Mouse (Mus musculus): ENCODE measurements around the gene Chrm4. TPM values are rescaled to one million over a fixed set of nuclear protein-coding genes. Genes with fewer than 3 reads are reported as not detected.

Gene Chrm4
- polyA plus RNA-seq, 1 experiment, result 0.55 TPM

DNA sequence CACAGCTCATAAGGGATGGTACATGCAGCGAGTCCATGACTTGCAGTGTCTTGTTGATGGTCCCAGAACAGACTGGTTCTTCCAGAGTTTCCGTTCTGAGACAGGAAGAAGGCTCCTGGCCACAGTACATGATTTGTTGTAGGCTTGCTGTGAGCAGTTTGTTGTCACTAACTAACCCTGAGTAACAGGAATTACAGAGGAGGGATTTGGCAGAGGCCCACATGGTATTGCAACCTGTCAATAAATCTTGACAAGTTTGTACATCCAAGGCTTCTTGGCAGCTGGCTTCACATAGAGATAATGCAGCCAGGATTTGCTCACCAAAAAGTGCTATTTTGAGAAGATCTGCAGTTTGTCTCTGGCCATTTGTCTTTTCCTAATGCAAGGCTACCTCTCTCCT is 20.9 kb upstream of the Chrm4 start:
- Histone ChIP-seq H3K4me3 (ENCODE audit: insufficient read depth, poor library complexity, severe bottlenecking) (no peak overlapping the region), H3K36me3 (ENCODE audit: control insufficient read depth, insufficient read depth) (peaks cover 36% of the 10 kb centered on the region), H3K79me3 (ENCODE audit: low read depth) (no peaks in the 10 kb centered on the region), H3K79me2 (ENCODE audit: control insufficient read depth, insufficient read depth) (no peaks in the 10 kb centered on the region), H3ac (ENCODE audit: control insufficient read depth, insufficient read length, low read depth) (no peak overlapping the region), H3K27me3 (ENCODE audit: control insufficient read depth, insufficient read depth, insufficient read length) (no peaks in the 10 kb centered on the region)
- TF ChIP-seq FOSL1 (IDR thresholded peaks at IDR 0.05; ENCODE audit: insufficient read depth, low read length, poor library complexity, severe bottlenecking) (no peak), CTCF (IDR thresholded peaks at IDR 0.05; ENCODE audit: control insufficient read depth, insufficient read depth, insufficient read length) (no peak), USF1 (IDR thresholded peaks at IDR 0.05; ENCODE audit: low read depth) (no peak)

DNA sequence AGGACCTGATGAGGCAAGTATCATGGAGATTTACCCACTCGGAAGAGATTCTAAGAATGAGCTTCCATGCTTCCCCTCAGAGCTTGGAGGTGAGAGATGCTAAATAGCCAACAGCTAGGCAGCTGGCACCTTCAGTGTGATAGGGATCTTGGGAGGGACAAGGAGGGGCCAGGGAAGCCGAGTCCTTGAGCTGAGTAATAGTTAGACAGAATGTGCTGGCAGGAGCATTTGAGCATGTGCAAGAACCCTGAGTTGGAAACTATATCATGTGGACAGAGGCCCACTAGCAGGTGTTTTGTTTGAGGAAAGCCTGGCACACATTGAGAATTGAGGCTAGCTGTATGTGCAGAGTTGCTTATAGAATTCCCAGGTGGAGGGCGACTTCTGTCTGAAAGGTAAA is 14.4 kb upstream of the Chrm4 start:
- H3K4me3 ChIP-seq (ENCODE audit: insufficient read depth, poor library complexity, severe bottlenecking), result no peak overlapping the region
- no peaks in the 10 kb centered on the region for H3K27me3 ChIP-seq (ENCODE audit: control insufficient read depth, insufficient read depth, insufficient read length)
- no peak for TF ChIP-seq MAX (IDR thresholded peaks at IDR 0.05)
- H3ac ChIP-seq (ENCODE audit: control insufficient read depth, insufficient read length, low read depth), result no peak overlapping the region
- H3K79me3 ChIP-seq (ENCODE audit: low read depth), result no peaks in the 10 kb centered on the region
- H3K79me2 ChIP-seq (ENCODE audit: control insufficient read depth, insufficient read depth), result no peaks in the 10 kb centered on the region
- peaks cover 58% of the 10 kb centered on the region for H3K36me3 ChIP-seq (ENCODE audit: control insufficient read depth, insufficient read depth)

DNA sequence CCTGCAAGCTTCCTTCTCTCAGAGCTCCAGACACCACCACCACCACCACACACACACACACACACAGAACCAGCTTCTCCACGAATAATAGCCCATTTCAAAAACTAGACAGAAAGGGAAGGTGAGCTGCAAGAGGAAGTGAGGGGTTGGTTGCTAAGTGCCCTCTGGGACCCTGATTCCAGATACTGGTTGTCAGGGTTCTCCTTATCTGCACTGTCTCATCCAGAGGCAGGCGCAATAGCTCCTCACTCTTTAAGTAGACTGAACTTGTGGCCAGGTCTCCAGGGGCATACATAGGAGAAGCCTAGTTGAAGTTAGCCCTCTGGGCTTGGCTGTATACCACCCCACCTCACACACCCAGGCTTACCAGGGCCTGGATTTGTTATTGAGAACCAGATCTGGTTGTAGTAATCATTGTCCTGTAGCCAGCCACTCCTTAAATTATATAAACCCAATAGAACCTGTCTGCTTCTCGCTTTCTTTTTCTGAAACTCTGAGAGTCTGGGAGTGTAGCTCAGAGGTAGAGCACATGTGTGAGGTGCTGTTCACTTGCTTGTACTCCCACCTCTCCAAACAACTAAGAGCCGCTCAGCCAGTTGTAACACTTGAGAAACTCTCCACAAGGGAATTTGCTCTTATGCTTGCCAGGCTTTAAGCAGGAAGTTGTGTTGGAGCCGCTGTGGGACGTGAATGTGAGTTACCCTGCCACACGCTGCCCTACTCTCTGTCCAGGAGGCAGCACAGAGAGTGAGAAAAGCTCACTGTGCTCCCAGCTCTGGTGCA is 13.5 kb upstream of the Chrm4 start:
- H3K79me3 ChIP-seq (ENCODE audit: low read depth), result no peaks in the 10 kb centered on the region
- H3K79me2 ChIP-seq (ENCODE audit: control insufficient read depth, insufficient read depth), result no peaks in the 10 kb centered on the region
- TF ChIP-seq MAX (IDR thresholded peaks at IDR 0.05), result no peak
- no peak for TF ChIP-seq CTCF (IDR thresholded peaks at IDR 0.05; ENCODE audit: control insufficient read depth, insufficient read depth, insufficient read length)
- TF ChIP-seq USF1 (IDR thresholded peaks at IDR 0.05; ENCODE audit: low read depth), result no peak
- TF ChIP-seq MYOD1 (IDR thresholded peaks at IDR 0.05; ENCODE audit: control insufficient read depth, insufficient read length, low read depth), result no peak
- no peak for TF ChIP-seq MYOG (IDR thresholded peaks at IDR 0.05; ENCODE audit: control insufficient read depth, extremely low read depth, insufficient read length)
- no peak for TF ChIP-seq CEBPB (IDR thresholded peaks at IDR 0.05; ENCODE audit: low read depth)
- no peak for TF ChIP-seq FOSL1 (IDR thresholded peaks at IDR 0.05; ENCODE audit: insufficient read depth, low read length, poor library complexity, severe bottlenecking)
- H3K36me3 ChIP-seq (ENCODE audit: control insufficient read depth, insufficient read depth), result peaks cover 57% of the 10 kb centered on the region
- H3K27me3 ChIP-seq (ENCODE audit: control insufficient read depth, insufficient read depth, insufficient read length), result no peaks in the 10 kb centered on the region
- no peak overlapping the region for H3K4me3 ChIP-seq (ENCODE audit: insufficient read depth, poor library complexity, severe bottlenecking)
- H3ac ChIP-seq (ENCODE audit: control insufficient read depth, insufficient read length, low read depth), result no peak overlapping the region

DNA sequence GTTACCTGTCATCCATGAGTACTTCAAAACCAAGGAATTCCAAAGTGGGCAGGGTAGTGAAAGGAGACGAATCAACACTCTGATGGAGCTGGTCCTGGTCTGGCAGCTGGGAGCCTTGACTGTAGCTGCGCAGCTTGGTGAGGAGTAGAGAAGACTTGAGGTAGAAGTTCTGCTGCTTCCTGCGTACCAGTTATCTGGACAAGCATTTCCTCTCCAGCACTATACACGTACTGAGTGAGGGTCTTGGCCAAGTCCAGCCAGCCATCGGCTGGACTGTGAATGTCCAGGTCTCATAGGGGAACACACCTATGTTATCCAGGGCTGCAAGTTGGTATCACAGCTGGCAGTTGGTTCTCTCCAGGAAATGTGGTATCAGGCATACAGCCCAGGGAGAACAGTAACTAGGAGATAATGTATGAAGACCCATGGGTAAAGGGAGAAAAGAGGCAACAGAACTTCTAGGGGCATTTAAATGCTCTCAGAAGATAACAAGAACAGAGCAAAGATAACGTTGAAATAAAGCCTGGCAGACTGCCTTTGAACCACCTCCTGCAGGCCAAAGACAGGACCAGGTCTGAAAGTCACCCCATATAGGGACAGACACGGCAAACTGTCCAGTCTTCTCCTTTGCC is 10.6 kb upstream of the Chrm4 start:
- H3K4me3 ChIP-seq (ENCODE audit: insufficient read depth, poor library complexity, severe bottlenecking), result no peak overlapping the region
- peaks cover 33% of the 10 kb centered on the region for H3K36me3 ChIP-seq (ENCODE audit: control insufficient read depth, insufficient read depth)
- no peak overlapping the region for H3ac ChIP-seq (ENCODE audit: control insufficient read depth, insufficient read length, low read depth)
- no peaks in the 10 kb centered on the region for H3K27me3 ChIP-seq (ENCODE audit: control insufficient read depth, insufficient read depth, insufficient read length)
- TF ChIP-seq MYOG (IDR thresholded peaks at IDR 0.05; ENCODE audit: control insufficient read depth, extremely low read depth, insufficient read length) (no peak), FOSL1 (IDR thresholded peaks at IDR 0.05; ENCODE audit: insufficient read depth, low read length, poor library complexity, severe bottlenecking) (no peak), MAX (IDR thresholded peaks at IDR 0.05) (no peak), USF1 (IDR thresholded peaks at IDR 0.05; ENCODE audit: low read depth) (no peak), CEBPB (IDR thresholded peaks at IDR 0.05; ENCODE audit: low read depth) (no peak), CTCF (IDR thresholded peaks at IDR 0.05; ENCODE audit: control insufficient read depth, insufficient read depth, insufficient read length) (no peak), MYOD1 (IDR thresholded peaks at IDR 0.05; ENCODE audit: control insufficient read depth, insufficient read length, low read depth) (no peak)
- H3K79me3 ChIP-seq (ENCODE audit: low read depth), result no peaks in the 10 kb centered on the region
- H3K79me2 ChIP-seq (ENCODE audit: control insufficient read depth, insufficient read depth), result no peaks in the 10 kb centered on the region

DNA sequence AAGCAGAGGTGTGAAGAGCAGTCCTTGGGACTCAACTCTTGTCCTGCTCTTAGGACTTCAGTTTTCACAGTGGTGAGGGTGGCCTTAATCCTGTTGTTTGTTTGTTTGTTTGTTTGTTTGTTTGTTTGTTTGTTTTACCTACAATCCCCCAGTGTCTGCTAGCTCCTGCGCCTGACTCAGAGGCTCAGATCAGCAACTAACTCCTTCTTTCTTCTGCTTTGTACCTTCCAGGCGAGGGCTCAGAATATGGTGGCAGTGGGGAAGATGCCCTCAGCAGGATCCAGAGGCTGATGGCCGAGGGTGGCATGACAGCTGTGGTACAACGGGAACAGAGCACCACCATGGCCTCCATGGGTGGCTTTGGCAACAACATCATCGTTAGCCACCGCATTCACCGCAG is 10.0 kb upstream of the Chrm4 start:
- TF ChIP-seq CTCF (IDR thresholded peaks at IDR 0.05; ENCODE audit: control insufficient read depth, insufficient read depth, insufficient read length), result no peak
- no peak for TF ChIP-seq MYOG (IDR thresholded peaks at IDR 0.05; ENCODE audit: control insufficient read depth, extremely low read depth, insufficient read length)
- no peak for TF ChIP-seq MAX (IDR thresholded peaks at IDR 0.05)
- no peak for TF ChIP-seq MYOD1 (IDR thresholded peaks at IDR 0.05; ENCODE audit: control insufficient read depth, insufficient read length, low read depth)
- no peak for TF ChIP-seq CEBPB (IDR thresholded peaks at IDR 0.05; ENCODE audit: low read depth)
- TF ChIP-seq USF1 (IDR thresholded peaks at IDR 0.05; ENCODE audit: low read depth), result no peak
- TF ChIP-seq FOSL1 (IDR thresholded peaks at IDR 0.05; ENCODE audit: insufficient read depth, low read length, poor library complexity, severe bottlenecking), result no peak
- Histone ChIP-seq H3K27me3 (ENCODE audit: control insufficient read depth, insufficient read depth, insufficient read length) (no peaks in the 10 kb centered on the region), H3K79me3 (ENCODE audit: low read depth) (no peaks in the 10 kb centered on the region), H3K79me2 (ENCODE audit: control insufficient read depth, insufficient read depth) (no peaks in the 10 kb centered on the region), H3K36me3 (ENCODE audit: control insufficient read depth, insufficient read depth) (peaks cover 27% of the 10 kb centered on the region), H3ac (ENCODE audit: control insufficient read depth, insufficient read length, low read depth) (no peak overlapping the region), H3K4me3 (ENCODE audit: insufficient read depth, poor library complexity, severe bottlenecking) (no peak overlapping the region)

DNA sequence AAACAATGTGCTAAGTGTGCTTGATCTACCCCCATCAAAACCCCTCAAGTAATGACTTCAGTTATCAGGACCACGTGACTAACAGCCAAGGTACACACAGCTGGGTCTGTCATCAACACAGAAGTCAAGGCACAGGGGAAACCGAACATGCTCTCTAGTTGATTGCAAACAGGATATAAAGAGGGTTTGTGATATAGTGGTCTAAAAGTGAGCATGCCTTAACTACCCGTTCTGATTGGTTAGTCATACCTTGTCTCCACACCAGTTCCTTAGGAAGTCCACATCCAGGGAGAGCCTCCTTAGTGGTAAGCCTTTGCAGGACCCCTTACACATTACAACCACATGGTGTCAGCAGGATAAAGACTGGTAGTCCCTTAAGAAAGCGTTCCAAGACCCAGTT is 6.9 kb upstream of the Chrm4 start:
- Histone ChIP-seq H3K4me3 (ENCODE audit: insufficient read depth, poor library complexity, severe bottlenecking) (no peak overlapping the region), H3K27me3 (ENCODE audit: control insufficient read depth, insufficient read depth, insufficient read length) (peaks cover 16% of the 10 kb centered on the region), H3K79me2 (ENCODE audit: control insufficient read depth, insufficient read depth) (no peaks in the 10 kb centered on the region), H3K79me3 (ENCODE audit: low read depth) (no peaks in the 10 kb centered on the region), H3ac (ENCODE audit: control insufficient read depth, insufficient read length, low read depth) (no peak overlapping the region), H3K36me3 (ENCODE audit: control insufficient read depth, insufficient read depth) (peaks cover 10% of the 10 kb centered on the region)
- TF ChIP-seq MAX (IDR thresholded peaks at IDR 0.05), result no peak
- no peak for TF ChIP-seq FOSL1 (IDR thresholded peaks at IDR 0.05; ENCODE audit: insufficient read depth, low read length, poor library complexity, severe bottlenecking)
- TF ChIP-seq MYOD1 (IDR thresholded peaks at IDR 0.05; ENCODE audit: control insufficient read depth, insufficient read length, low read depth), result no peak
- no peak for TF ChIP-seq USF1 (IDR thresholded peaks at IDR 0.05; ENCODE audit: low read depth)
- no peak for TF ChIP-seq MYOG (IDR thresholded peaks at IDR 0.05; ENCODE audit: control insufficient read depth, extremely low read depth, insufficient read length)
- no peak for TF ChIP-seq CTCF (IDR thresholded peaks at IDR 0.05; ENCODE audit: control insufficient read depth, insufficient read depth, insufficient read length)
- no peak for TF ChIP-seq CEBPB (IDR thresholded peaks at IDR 0.05; ENCODE audit: low read depth)
